Mouse (Mus musculus): ENCODE measurements around the gene 1700029P11Rik. TPM values are rescaled to one million over a fixed set of nuclear protein-coding genes. Genes with fewer than 3 reads are reported as not detected.

Gene 1700029P11Rik
- not detected for polyA plus RNA-seq (2014; fragmentation: Illumina TruSeq; extraction: RNeasy Lipid Tissue Mini Kit (QIAGEN cat#74804); ENCODE audit: low read depth, low replicate concordance)

GRCm38 (mm10) chr15:81980321-81980720 is at the start of gene 1700029P11Rik:
Gene 1700029P11Rik, plus strand, starts transcription at chr15:81980540.

DNA sequence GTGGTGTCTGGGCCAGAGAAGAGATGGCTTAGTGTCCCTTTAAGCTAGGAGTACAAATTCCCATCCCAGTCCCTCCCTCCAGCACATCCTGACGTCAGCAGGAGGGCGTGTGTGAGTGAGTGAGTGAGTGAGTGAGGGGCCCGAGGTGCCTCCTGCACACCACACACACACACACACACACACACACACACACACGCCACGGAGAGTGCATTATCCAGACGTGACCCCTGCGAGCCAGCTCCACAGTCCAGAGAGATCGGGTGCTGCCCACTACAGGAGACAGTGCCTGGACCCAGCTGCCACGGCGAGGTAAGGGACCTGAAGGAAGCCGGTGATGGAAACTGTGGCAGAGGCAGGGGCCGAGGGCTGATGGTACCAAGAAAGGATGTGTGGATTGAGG is 43.7 kb upstream of the 1700029P11Rik start, which contains the start of gene Csdc2:
Gene Csdc2, plus strand, starts transcription at position 81 of the 400 bp plus-strand sequence.

DNA sequence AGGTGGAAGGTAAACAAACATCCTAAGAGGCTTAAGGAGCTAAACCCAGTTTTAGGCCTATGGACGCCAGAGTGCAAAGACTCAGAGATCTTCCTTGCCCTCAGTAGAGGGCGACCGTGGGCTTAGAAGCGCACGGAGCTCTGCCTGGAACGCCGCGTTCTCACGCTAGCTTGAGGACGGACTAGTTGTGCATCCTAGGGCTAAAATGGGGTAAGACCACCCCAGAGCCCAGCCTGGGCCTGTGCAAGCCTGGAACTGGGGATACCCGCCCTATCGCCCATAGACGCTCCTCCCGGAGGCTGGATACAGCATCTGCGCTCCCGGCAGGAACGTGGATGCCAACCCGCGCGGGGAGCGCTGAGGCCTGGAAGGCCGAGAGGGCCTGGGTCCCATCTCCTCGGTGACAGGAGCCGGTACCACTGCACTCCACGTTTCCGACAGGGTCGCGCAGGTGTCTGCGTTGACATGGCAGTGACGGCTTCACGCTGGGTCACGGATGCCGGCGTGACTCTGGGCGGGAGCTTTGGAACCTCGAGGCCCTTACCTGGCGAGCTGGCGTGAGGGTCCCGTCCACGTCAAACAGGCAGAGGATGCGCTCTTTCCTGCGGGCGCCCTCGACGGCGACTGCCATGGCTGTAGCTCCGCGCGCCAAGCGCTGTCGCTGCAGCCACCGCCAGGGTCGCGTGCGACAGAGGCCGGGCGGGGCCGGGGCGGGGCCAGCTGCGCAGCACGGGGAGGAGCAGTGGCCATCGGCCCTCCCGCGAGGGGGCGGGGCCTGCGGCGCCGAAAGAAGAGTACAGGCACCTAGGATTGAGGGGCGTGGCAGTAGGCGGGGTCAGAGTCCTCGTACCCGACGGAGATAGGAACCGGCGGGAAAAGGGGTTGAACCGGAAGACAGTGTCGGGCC is 19.9 kb upstream of the 1700029P11Rik start, which contains the start of gene Pmm1:
Gene Pmm1, minus strand, starts transcription at position 760 of the 907 bp plus-strand sequence.

GRCm38 (mm10) chr15:81987646-81988045 is 7.3 kb downstream of the 1700029P11Rik start, which contains the start of gene Xrcc6:
Gene Xrcc6, plus strand, starts transcription at chr15:81987835.

Other genes with a start within 250 kb of the 1700029P11Rik start
- gene Zc3h7b, start 235.5 kb upstream of the 1700029P11Rik start, polyA plus RNA-seq (2014; fragmentation: Illumina TruSeq; extraction: RNeasy Lipid Tissue Mini Kit (QIAGEN cat#74804); ENCODE audit: low read depth, low replicate concordance) = 7.0 TPM
- gene Rangap1, start 235.0 kb upstream of the 1700029P11Rik start, polyA plus RNA-seq (2014; fragmentation: Illumina TruSeq; extraction: RNeasy Lipid Tissue Mini Kit (QIAGEN cat#74804); ENCODE audit: low read depth, low replicate concordance) = 5.6 TPM
- 21.2 TPM for gene Tef, start 178.1 kb upstream of the 1700029P11Rik start, polyA plus RNA-seq (2014; fragmentation: Illumina TruSeq; extraction: RNeasy Lipid Tissue Mini Kit (QIAGEN cat#74804); ENCODE audit: low read depth, low replicate concordance)
- 8.8 TPM for gene Tob2, start 121.7 kb upstream of the 1700029P11Rik start, polyA plus RNA-seq (2014; fragmentation: Illumina TruSeq; extraction: RNeasy Lipid Tissue Mini Kit (QIAGEN cat#74804); ENCODE audit: low read depth, low replicate concordance)
- 18.2 TPM for gene Phf5a, start 108.6 kb upstream of the 1700029P11Rik start, polyA plus RNA-seq (2014; fragmentation: Illumina TruSeq; extraction: RNeasy Lipid Tissue Mini Kit (QIAGEN cat#74804); ENCODE audit: low read depth, low replicate concordance)
- 87.4 TPM for gene Aco2, start 108.2 kb upstream of the 1700029P11Rik start, polyA plus RNA-seq (2014; fragmentation: Illumina TruSeq; extraction: RNeasy Lipid Tissue Mini Kit (QIAGEN cat#74804); ENCODE audit: low read depth, low replicate concordance)
- gene Polr3h, start 54.3 kb upstream of the 1700029P11Rik start, polyA plus RNA-seq (2014; fragmentation: Illumina TruSeq; extraction: RNeasy Lipid Tissue Mini Kit (QIAGEN cat#74804); ENCODE audit: low read depth, low replicate concordance) = 0.41 TPM
- 0.19 TPM for gene Csdc2, start 43.8 kb upstream of the 1700029P11Rik start, polyA plus RNA-seq (2014; fragmentation: Illumina TruSeq; extraction: RNeasy Lipid Tissue Mini Kit (QIAGEN cat#74804); ENCODE audit: low read depth, low replicate concordance)
- 2.9 TPM for gene Pmm1, start 19.6 kb upstream of the 1700029P11Rik start, polyA plus RNA-seq (2014; fragmentation: Illumina TruSeq; extraction: RNeasy Lipid Tissue Mini Kit (QIAGEN cat#74804); ENCODE audit: low read depth, low replicate concordance)
- gene Xrcc6, start 7.3 kb downstream of the 1700029P11Rik start, polyA plus RNA-seq (2014; fragmentation: Illumina TruSeq; extraction: RNeasy Lipid Tissue Mini Kit (QIAGEN cat#74804); ENCODE audit: low read depth, low replicate concordance) = 67.2 TPM
- 10.5 TPM for gene Desi1, start 53.3 kb downstream of the 1700029P11Rik start, polyA plus RNA-seq (2014; fragmentation: Illumina TruSeq; extraction: RNeasy Lipid Tissue Mini Kit (QIAGEN cat#74804); ENCODE audit: low read depth, low replicate concordance)
- gene Snu13, start 67.1 kb downstream of the 1700029P11Rik start, polyA plus RNA-seq (2014; fragmentation: Illumina TruSeq; extraction: RNeasy Lipid Tissue Mini Kit (QIAGEN cat#74804); ENCODE audit: low read depth, low replicate concordance) = 306 TPM
- gene 4930407I10Rik, start 78.6 kb downstream of the 1700029P11Rik start, polyA plus RNA-seq (2014; fragmentation: Illumina TruSeq; extraction: RNeasy Lipid Tissue Mini Kit (QIAGEN cat#74804); ENCODE audit: low read depth, low replicate concordance) = not detected
- not detected for gene Mei1, start 89.5 kb downstream of the 1700029P11Rik start, polyA plus RNA-seq (2014; fragmentation: Illumina TruSeq; extraction: RNeasy Lipid Tissue Mini Kit (QIAGEN cat#74804); ENCODE audit: low read depth, low replicate concordance)
- gene Ccdc134, start 147.4 kb downstream of the 1700029P11Rik start, polyA plus RNA-seq (2014; fragmentation: Illumina TruSeq; extraction: RNeasy Lipid Tissue Mini Kit (QIAGEN cat#74804); ENCODE audit: low read depth, low replicate concordance) = 2.9 TPM
- gene Srebf2, start 166.6 kb downstream of the 1700029P11Rik start, polyA plus RNA-seq (2014; fragmentation: Illumina TruSeq; extraction: RNeasy Lipid Tissue Mini Kit (QIAGEN cat#74804); ENCODE audit: low read depth, low replicate concordance) = 19.9 TPM
- not detected for gene Shisa8, start 232.3 kb downstream of the 1700029P11Rik start, polyA plus RNA-seq (2014; fragmentation: Illumina TruSeq; extraction: RNeasy Lipid Tissue Mini Kit (QIAGEN cat#74804); ENCODE audit: low read depth, low replicate concordance)
- gene Tnfrsf13c, start 243.8 kb downstream of the 1700029P11Rik start, polyA plus RNA-seq (2014; fragmentation: Illumina TruSeq; extraction: RNeasy Lipid Tissue Mini Kit (QIAGEN cat#74804); ENCODE audit: low read depth, low replicate concordance) = 3.3 TPM